Mouse (Mus musculus): Measurements from ENCODE around the gene D10Jhu81e. TPM values are rescaled to one million over a fixed set of nuclear protein-coding genes. Genes with fewer than 3 reads are reported as not detected.

Gene D10Jhu81e
- total RNA-seq, 2 experiments from 2014 or later: 90.8 to 97.1 TPM

- DNase-seq (ENCODE audit: low spot score in 2 of 2): peak; percentile 72 to 80
Measured at GRCm38 (mm10) chr10:78163923-78164322, 5.7 kb downstream of the D10Jhu81e start.

DNA sequence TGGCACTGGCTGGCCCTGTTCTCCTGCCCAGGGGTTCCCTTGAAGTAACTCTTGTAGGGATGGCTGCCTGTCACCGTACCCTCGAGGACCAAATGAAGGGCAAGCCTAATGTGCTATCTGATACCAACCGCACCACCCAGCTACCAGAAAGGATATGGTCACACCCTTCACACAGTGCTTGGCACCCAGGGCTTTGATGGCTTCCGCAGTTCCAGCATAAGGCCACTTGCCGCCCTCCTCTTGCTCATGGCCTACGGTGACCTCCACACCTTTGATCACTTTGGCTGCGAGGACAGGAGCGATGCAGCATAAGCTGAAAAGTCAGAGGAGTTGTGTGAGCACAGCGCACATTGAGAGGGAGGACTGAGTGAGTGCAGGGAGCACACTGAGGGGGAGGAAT is 6.3 kb downstream of the D10Jhu81e start:
- DNase-seq (ENCODE audit: low spot score in 2 of 2): no peak

DNA sequence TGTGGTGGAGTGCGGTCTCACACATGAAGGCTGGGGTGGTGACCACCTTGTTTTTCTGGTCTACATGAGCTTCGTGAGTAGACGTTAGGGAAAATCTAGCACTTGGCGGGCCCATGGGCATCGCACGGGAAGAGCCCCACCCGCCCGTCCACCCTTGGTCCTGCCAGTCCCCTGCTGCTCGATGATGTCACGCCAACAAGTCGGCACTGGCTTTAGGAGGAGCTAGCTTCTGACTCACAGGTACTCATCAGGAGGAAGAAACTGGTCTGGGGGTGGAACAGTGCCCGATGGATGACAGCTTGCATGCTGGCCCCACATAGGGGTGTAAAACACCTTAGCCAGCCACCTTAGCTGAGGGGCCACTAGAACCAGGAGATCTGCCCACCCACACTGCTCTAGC is 6.9 kb downstream of the D10Jhu81e start:
- DNase-seq (ENCODE audit: low spot score in 2 of 2): no peak

- no peak for DNase-seq (ENCODE audit: low spot score in 2 of 2)
Measured at GRCm38 (mm10) chr10:78161096-78161495, 8.5 kb downstream of the D10Jhu81e start.

DNA sequence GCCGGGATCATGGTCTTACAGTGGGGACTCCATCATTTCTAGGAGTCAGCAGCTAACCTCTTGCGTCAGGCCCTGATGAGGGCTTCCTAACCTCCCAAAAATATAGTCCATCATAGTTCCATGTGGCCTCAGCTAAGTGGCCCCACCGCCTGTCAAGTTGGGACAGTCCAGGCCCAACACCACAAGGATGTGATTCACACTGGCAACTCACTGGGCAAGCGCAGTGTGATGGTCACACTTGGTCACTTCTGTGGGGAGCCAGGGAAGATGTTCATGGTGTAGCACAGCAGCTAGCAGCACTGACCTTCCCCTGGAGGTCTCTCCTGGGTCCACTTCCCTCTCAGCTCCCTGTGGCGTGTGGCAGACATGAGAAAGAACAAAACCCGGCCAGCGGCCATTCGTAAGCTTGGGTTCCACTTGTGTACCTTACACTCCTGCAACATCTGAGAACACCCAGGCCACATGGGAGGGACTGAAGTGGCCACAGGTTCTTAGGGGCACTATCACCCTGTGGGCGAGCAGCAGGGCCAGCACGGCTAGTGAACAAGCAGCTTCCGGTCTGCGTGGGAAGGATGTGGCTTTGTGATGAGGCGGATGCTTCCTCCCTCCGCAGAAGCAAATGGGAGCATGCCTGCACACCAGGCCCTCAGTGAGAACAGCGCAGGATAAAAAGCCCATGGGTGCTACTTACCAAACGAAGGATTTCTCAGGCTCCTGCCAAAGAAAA is 9.1 kb downstream of the D10Jhu81e start:
- DNase-seq (ENCODE audit: low spot score in 2 of 2): peak in 1 of 2 experiments; percentile 36

GRCm38 (mm10) chr10:78159906-78160305 is 9.7 kb downstream of the D10Jhu81e start:
- DNase-seq (ENCODE audit: low spot score in 2 of 2): peak; percentile 88 to 89

DNA sequence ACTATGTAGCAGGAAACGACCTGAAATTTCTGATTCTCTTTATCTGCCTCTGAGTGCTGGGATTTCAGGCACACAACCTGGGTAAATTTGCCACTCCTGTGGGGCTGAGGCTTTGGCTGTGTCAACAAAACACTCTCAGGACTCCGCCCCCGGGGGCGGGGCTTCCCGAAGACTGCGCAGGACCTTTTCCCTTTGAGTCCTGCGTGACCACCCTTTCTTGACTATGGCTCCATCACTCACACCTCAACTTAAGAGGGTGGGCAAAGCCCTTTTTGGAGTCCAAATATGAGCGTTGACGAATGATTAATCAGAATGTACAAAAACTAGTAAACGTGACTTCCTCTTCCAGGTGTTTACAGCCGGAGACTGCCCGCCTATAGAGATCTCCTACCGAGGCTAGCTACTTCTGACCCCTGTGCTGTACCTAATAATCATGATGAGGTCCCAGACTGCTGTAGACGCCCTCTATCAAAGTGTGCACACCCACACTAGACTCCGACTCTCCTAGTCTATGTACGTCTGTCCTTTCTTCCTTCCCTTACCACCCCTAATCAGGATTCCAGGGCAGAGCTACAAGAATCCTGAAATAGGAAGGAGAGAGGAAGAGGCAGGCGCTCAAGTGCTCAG is 10.2 kb downstream of the D10Jhu81e start:
- DNase-seq (ENCODE audit: low spot score in 2 of 2): peak in 1 of 2 experiments; percentile 59

DNA sequence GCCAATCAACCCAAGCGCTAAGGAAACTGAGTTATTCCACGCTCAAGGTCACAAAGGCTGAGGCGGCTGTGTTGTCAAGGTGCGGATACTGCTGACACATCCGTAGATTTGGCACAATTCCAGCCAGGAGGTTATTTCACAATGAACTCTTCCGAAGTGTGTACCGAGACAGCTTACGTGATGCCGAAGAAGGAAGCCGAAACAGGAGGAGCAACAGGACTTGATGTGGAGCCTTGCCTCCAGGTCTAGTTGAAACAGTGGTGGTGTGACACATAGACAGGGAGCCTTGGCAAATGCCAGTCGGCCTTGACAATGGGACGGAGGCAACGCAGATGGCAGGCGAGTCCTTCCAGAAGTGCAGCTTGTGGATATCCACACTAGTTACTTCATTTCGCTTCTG is 11.5 kb downstream of the D10Jhu81e start:
- DNase-seq (ENCODE audit: low spot score in 2 of 2): no peak

GRCm38 (mm10) chr10:78156926-78157325 is 12.7 kb downstream of the D10Jhu81e start:
- DNase-seq (ENCODE audit: low spot score in 2 of 2): no peak

DNA sequence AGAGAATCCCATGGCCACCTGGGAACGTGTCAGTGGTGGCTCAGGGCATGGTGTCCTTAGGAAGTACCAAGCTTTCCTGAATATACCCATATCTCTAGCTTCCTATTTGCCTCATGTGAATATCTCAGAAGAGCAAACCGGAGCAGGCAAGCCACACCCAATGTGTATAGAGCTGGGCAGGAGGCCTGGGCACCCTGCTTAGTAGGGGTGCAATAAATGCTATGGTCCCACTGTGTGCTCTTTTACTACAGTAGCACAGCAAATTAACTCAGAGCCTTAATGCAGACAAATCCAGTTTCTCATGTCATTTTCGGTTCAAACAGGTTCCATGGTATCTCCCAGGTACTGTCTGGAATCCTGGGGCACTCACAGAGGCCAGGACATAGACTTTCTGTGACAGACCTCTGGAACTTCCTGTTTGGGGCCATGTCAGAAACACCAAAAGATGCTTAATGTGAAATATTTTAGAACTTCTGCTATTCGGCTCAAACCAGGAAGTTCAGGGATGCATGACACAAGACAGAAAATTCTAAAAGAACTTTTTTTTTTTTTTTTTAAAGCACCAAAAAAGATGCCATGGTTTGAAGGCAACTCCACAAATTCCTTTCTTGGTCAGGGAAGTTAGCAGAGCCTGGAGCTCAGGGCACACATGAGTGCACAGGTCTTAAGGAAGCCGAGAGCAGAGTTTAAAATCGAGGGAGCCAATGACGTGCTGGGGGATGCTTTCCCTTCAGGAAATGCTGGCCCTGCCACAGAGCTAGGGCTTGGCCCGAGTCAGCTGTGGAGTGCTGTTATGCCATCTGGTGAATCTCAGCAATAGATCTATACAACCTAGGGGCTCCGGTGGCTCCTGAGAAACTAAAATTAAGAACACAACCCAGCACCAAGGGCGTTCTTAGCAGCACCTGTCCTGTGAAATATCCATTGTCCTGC is 20.5 kb downstream of the D10Jhu81e start:
- no peak for DNase-seq (ENCODE audit: low spot score in 2 of 2)

DNA sequence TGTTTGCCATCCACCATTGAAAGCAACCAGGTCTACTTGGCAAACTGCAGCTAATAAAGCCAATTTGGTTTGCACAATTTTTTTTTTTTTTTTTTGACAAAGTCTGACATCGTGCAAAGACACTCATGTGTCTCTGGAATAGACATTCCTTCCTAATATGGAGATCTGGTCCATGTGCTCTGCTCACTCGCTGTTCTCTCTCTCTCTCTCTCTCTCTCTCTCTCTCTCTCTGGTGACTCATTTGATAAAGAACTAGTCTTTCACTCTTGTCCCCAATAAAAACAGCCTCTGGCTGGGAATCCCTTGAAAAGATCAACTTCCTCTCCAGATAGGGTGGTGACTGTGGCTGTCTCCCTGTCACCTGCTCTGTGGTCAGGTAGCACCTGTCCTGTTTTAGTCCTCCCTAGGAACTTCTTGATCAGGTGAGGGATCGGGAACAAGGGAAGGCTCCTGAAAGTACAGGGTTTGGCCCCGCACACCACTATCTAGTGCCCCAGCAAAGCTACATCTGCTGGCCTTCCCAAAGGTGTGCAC is 21.6 kb downstream of the D10Jhu81e start:
- no peak for DNase-seq (ENCODE audit: low spot score in 2 of 2)

DNA sequence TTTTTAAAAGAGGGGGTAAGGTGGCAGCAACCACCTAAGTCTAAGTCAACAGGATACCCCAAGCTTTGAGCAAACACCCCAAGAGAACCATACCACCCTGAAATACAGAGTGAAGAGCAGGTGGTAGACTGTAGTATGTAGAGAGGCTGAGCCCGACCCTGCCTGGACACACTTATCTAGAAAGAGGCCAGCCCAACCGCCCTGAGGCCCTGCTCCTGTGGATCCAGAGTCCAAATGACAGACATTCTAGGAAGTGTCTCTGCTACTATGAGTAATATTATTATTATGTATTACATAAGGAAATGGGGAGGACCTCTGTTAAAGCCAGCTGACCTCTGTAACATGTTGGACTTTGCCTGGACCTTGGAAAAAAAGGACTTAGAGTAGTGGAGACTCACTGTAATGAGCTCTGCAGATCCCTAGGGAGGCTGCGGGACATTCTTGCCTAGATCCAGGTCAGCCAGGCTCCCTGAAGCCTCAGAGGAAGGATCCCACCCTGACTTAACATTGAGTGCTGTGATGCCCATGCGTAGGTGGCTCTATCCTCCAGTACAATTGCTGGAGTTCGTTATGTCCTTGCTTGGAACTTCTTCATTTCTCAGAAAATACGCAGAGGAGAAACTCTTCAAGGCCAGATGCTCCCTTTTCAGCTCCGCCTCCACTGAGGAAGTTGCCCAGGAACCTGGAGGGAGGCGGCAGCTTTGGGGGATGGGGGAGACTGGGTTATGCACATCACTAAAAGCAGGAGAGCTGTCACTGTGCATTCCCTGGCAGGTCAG is 25.7 kb downstream of the D10Jhu81e start:
- DNase-seq (ENCODE audit: low spot score in 2 of 2): no peak

GRCm38 (mm10) chr10:78140843-78141242 is 28.7 kb downstream of the D10Jhu81e start:
- no peak for DNase-seq (ENCODE audit: low spot score in 2 of 2)

GRCm38 (mm10) chr10:78140251-78140600 is 29.4 kb downstream of the D10Jhu81e start:
- DNase-seq (ENCODE audit: low spot score in 2 of 2): no peak

- DNase-seq (ENCODE audit: low spot score in 2 of 2): no peak
Measured at GRCm38 (mm10) chr10:78139572-78140250, 29.9 kb downstream of the D10Jhu81e start.

GRCm38 (mm10) chr10:78138812-78139523 is 30.6 kb downstream of the D10Jhu81e start:
- DNase-seq (ENCODE audit: low spot score in 2 of 2): no peak

- DNase-seq (ENCODE audit: low spot score in 2 of 2): no peak
Measured at GRCm38 (mm10) chr10:78137191-78137590, 32.4 kb downstream of the D10Jhu81e start.

- DNase-seq (ENCODE audit: low spot score in 2 of 2): no peak
Measured at GRCm38 (mm10) chr10:78135947-78136346, 33.6 kb downstream of the D10Jhu81e start.

- DNase-seq (ENCODE audit: low spot score in 2 of 2): no peak
Measured at GRCm38 (mm10) chr10:78134975-78135798, 34.4 kb downstream of the D10Jhu81e start.
